Mouse (Mus musculus) spleen, postnatal 4 days (tissue): ENCODE measurements around the gene AC124108.1.

Experiments
- DNase-seq, 2 experiments: peaks; one replicate each; pipeline ENCODE4 v3.0.0; 2022; ENCODE audit warnings: low spot score in 2 of 2

The AC124108.1 gene

GRCm38 (mm10) chr1:132200562-132201510, 9.6 kb downstream of the AC124108.1 start:
- DNase-seq = peak; percentile 10 to 51

GRCm38 (mm10) chr1:132201511-132201860, 10.2 kb downstream of the AC124108.1 start:
- DNase-seq = peak in 1 of 2 experiments; percentile 54

GRCm38 (mm10) chr1:132201936-132202335, 10.7 kb downstream of the AC124108.1 start:
- no peak for DNase-seq

GRCm38 (mm10) chr1:132202771-132203170, 11.5 kb downstream of the AC124108.1 start:
- no peak for DNase-seq

- no peak for DNase-seq
Measured at GRCm38 (mm10) chr1:132205958-132206357, 14.7 kb downstream of the AC124108.1 start.

- no peak for DNase-seq
Measured at GRCm38 (mm10) chr1:132206828-132207227, 15.6 kb downstream of the AC124108.1 start.

GRCm38 (mm10) chr1:132208154-132208553, 16.9 kb downstream of the AC124108.1 start:
- DNase-seq = no peak

GRCm38 (mm10) chr1:132209400-132209799, 18.1 kb downstream of the AC124108.1 start:
- DNase-seq = no peak

GRCm38 (mm10) chr1:132210922-132211321, 19.7 kb downstream of the AC124108.1 start:
- no peak for DNase-seq

- no peak for DNase-seq
Measured at GRCm38 (mm10) chr1:132211672-132212071, 20.4 kb downstream of the AC124108.1 start.

GRCm38 (mm10) chr1:132212218-132212617, 21.0 kb downstream of the AC124108.1 start:
- peak in 1 of 2 experiments; percentile 73 for DNase-seq

GRCm38 (mm10) chr1:132213076-132213475, 21.8 kb downstream of the AC124108.1 start:
- DNase-seq = no peak

GRCm38 (mm10) chr1:132216276-132216675, 25.0 kb downstream of the AC124108.1 start:
- no peak for DNase-seq

- no peak for DNase-seq
Measured at GRCm38 (mm10) chr1:132221627-132222026, 30.4 kb downstream of the AC124108.1 start.

- DNase-seq = no peak
Measured at GRCm38 (mm10) chr1:132222166-132222565, 30.9 kb downstream of the AC124108.1 start.

- no peak for DNase-seq
Measured at GRCm38 (mm10) chr1:132226297-132227080, 35.2 kb downstream of the AC124108.1 start.

- DNase-seq = no peak
Measured at GRCm38 (mm10) chr1:132229667-132230066, 38.4 kb downstream of the AC124108.1 start, which contains the start of gene Gm10188. Gene Gm10188 (minus strand): TSS chr1:132229767.

GRCm38 (mm10) chr1:132231470-132232274, 40.4 kb downstream of the AC124108.1 start:
- no peak for DNase-seq

- no peak for DNase-seq
Measured at GRCm38 (mm10) chr1:132233566-132233965, 42.3 kb downstream of the AC124108.1 start.

GRCm38 (mm10) chr1:132234757-132235273, 43.6 kb downstream of the AC124108.1 start:
- no peak for DNase-seq

- peak; percentile 43 to 79 for DNase-seq
Measured at GRCm38 (mm10) chr1:132237585-132238159, 46.4 kb downstream of the AC124108.1 start.
